Mouse (Mus musculus) erythroblast, embryonic 14.5 days (primary cell): ENCODE measurements around the gene Meis3. TPM values are rescaled to one million over a fixed set of nuclear protein-coding genes. Genes with fewer than 3 reads are reported as not detected.
A peak's percentile ranks its signal among the peaks of the same experiment; 100 is the strongest.

Experiments
- H3K27me3 ChIP-seq: 2 replicates; pipeline ENCODE4 v1.6.1; 2012; ENCODE audit warnings: inconsistent platforms; ENCODE audit not compliant: control insufficient read depth
- H3K36me3 ChIP-seq: 2 replicates; pipeline ENCODE4 v1.6.1; 2012; ENCODE audit warnings: mild to moderate bottlenecking, inconsistent platforms; ENCODE audit not compliant: control insufficient read depth
- H3K4me1 ChIP-seq: 2 replicates; pipeline ENCODE4 v1.6.1; 2012; ENCODE audit warnings: inconsistent platforms; ENCODE audit not compliant: control insufficient read depth
- H3K4me3 ChIP-seq: replicated peaks from 2 replicates; pipeline ENCODE3; 2012; ENCODE audit warnings: moderate library complexity, mild to moderate bottlenecking, inconsistent platforms
- H3K9me3 ChIP-seq: 2 replicates; pipeline ENCODE4 v1.6.1; 2012; ENCODE audit warnings: low read length, inconsistent platforms, mixed read lengths; ENCODE audit not compliant: control insufficient read depth
- GATA1 ChIP-seq: IDR thresholded peaks from 2 replicates; pipeline ENCODE4 v1.6.1; 2012; ENCODE audit warnings: low read length, inconsistent platforms, mixed read lengths
- TAL1 ChIP-seq: IDR thresholded peaks from 3 replicates; pipeline ENCODE4 v1.6.1; 2012; ENCODE audit warnings: low read length, inconsistent platforms, mixed read lengths
- polyA plus RNA-seq: library from polyadenylated mRNA; stranded (reverse); fragments of >175 nt; gene quantifications from 2 replicates; pipeline ENCODE4 v1.2.3, GENCODE M21; 2012

Gene Meis3
- 0.07 TPM in 1 of 2 replicates, not detected in the other for polyA plus RNA-seq

GRCm38 (mm10) chr7:16174597-16175541, at the start of gene Meis3:
Meis3 (plus strand) TSS chr7:16175090.
- Histone ChIP-seq H3K27me3 (peaks cover 55% of the 10 kb centered on the region), H3K36me3 (no peaks in the 10 kb centered on the region), H3K4me1 (no peaks in the 10 kb centered on the region), H3K9me3 (no peaks in the 10 kb centered on the region), H3K4me3 (peak within 1 kb of the TSS; percentile 29)
- TF ChIP-seq TAL1 (no peak), GATA1 (no peak)

GRCm38 (mm10) chr7:16125829-16126228, 49.1 kb upstream of the Meis3 start:
- TF ChIP-seq GATA1: no peak
- no peak for TF ChIP-seq TAL1
- H3K4me3 ChIP-seq: no peak overlapping the region
- H3K4me1 ChIP-seq: peaks cover 5% of the 10 kb centered on the region
- peaks cover 15% of the 10 kb centered on the region for H3K27me3 ChIP-seq
- no peaks in the 10 kb centered on the region for H3K9me3 ChIP-seq
- peaks cover 5% of the 10 kb centered on the region for H3K36me3 ChIP-seq

- peaks cover 5% of the 10 kb centered on the region for H3K36me3 ChIP-seq
- peaks cover 39% of the 10 kb centered on the region for H3K27me3 ChIP-seq
- H3K4me3 ChIP-seq: no peak overlapping the region
- peaks cover 5% of the 10 kb centered on the region for H3K4me1 ChIP-seq
- H3K9me3 ChIP-seq: no peaks in the 10 kb centered on the region
- no peak for TF ChIP-seq GATA1
These were observed 46.5 kb upstream of the Meis3 start for GRCm38 (mm10) chr7:16128344-16128743.

GRCm38 (mm10) chr7:16128899-16129298, 46.0 kb upstream of the Meis3 start:
- Histone ChIP-seq H3K4me1 (peaks cover 5% of the 10 kb centered on the region), H3K9me3 (no peaks in the 10 kb centered on the region), H3K4me3 (no peak overlapping the region), H3K36me3 (peaks cover 5% of the 10 kb centered on the region), H3K27me3 (peaks cover 41% of the 10 kb centered on the region)
- TF ChIP-seq GATA1 (no peak), TAL1 (no peak)

GRCm38 (mm10) chr7:16129421-16129845, 45.5 kb upstream of the Meis3 start, which contains the start of gene Slc8a2:
Slc8a2 (plus strand) TSS chr7:16129826.
- TF ChIP-seq TAL1 (no peak), GATA1 (no peak)
- H3K36me3 ChIP-seq: peaks cover 5% of the 10 kb centered on the region
- no peak within 1 kb of the TSS for H3K4me3 ChIP-seq
- H3K4me1 ChIP-seq: peaks cover 5% of the 10 kb centered on the region
- peaks cover 41% of the 10 kb centered on the region for H3K27me3 ChIP-seq
- no peaks in the 10 kb centered on the region for H3K9me3 ChIP-seq

- Histone ChIP-seq H3K27me3 (peaks cover 41% of the 10 kb centered on the region), H3K4me1 (peaks cover 5% of the 10 kb centered on the region), H3K9me3 (no peaks in the 10 kb centered on the region), H3K4me3 (no peak overlapping the region), H3K36me3 (peaks cover 5% of the 10 kb centered on the region)
- no peak for TF ChIP-seq GATA1
- no peak for TF ChIP-seq TAL1
These were observed 44.8 kb upstream of the Meis3 start for GRCm38 (mm10) chr7:16129846-16130691.

- Histone ChIP-seq H3K9me3 (no peaks in the 10 kb centered on the region), H3K4me3 (no peak overlapping the region), H3K4me1 (peaks cover 5% of the 10 kb centered on the region), H3K27me3 (peaks cover 41% of the 10 kb centered on the region), H3K36me3 (no peaks in the 10 kb centered on the region)
- no peak for TF ChIP-seq TAL1
- TF ChIP-seq GATA1: no peak
These were observed 43.8 kb upstream of the Meis3 start for GRCm38 (mm10) chr7:16130956-16131634.

GRCm38 (mm10) chr7:16132161-16132581, 42.7 kb upstream of the Meis3 start:
- H3K4me1 ChIP-seq: peaks cover 5% of the 10 kb centered on the region
- no peak overlapping the region for H3K4me3 ChIP-seq
- H3K36me3 ChIP-seq: no peaks in the 10 kb centered on the region
- TF ChIP-seq TAL1 (no peak), GATA1 (no peak)
- peaks cover 41% of the 10 kb centered on the region for H3K27me3 ChIP-seq
- H3K9me3 ChIP-seq: no peaks in the 10 kb centered on the region
